Mouse (Mus musculus): ENCODE results near the gene Ikzf4.

- TF ChIP-seq CTCF (IDR thresholded peaks at IDR 0.05; ENCODE audit: insufficient read depth, low read length) (no peak), POLR2A (IDR thresholded peaks at IDR 0.05; ENCODE audit: borderline replicate concordance, extremely low read depth, low read depth, low read length) (no peak)
These were observed 59.2 kb downstream of the Ikzf4 start for GRCm38 (mm10) chr10:128586546-128586945.
